Mouse (Mus musculus) central nervous system, embryonic 11.5 days (tissue): ENCODE results near the gene Mvk. TPM values are rescaled to one million over a fixed set of nuclear protein-coding genes. Genes with fewer than 3 reads are reported as not detected.

Source experiments
- polyA plus RNA-seq: library from polyadenylated mRNA; depleted of rRNA; stranded (reverse); fragments of >200 nt; gene quantifications from 2 replicates; pipeline ENCODE4 v1.2.3, GENCODE M21; 2012; rRNA removed

The Mvk gene
- polyA plus RNA-seq: 50.2 and 53.1 TPM in 2 replicates

DNA sequence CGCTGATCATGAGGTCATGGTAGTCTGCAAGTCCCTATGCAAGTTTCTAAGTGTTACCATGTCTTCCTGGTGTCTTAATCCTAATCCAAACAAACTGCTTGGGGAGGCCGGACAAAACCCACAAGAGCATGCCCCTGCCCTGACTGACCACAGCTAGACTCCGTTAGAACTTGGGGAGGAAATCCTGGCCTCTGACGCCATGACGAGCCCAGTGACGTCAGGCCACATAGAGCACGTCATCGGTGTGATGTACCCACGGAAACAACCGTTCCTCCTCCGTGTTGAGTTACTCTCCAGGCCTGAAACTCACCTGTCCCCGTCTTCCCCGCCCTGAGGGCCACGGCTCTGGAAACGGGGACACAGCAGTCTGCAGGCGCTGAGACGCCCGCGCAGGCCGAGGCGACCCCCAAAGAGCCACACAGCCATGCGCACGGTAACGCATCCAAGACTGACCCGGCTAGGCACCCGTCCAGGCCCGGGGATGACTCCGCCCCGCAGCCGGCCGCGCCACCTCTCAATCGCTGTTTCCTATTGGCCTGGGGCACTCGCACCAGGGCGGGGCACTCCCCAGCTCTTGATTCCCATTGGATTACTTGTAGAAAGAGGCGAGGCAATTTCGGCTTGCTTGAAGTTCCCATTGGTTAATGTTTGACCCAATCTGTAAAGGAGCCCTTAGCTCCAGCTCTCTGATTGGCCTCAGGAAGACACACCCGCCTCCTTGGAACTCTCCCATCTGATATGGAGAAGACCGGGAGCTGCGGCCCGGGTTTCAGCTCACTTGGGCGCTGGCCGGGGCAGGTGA is at the start of gene Mvk, which contains the start of gene Mmab:
Gene Mvk (plus strand): TSS at position 704 of the 802 bp plus-strand sequence.
Gene Mmab (minus strand): TSS at position 495 of the 802 bp plus-strand sequence.

Other genes with a start within 250 kb of the Mvk start
- gene Foxn4, start 170.5 kb upstream of the Mvk start, polyA plus RNA-seq: 5.2 and 7.5 TPM in 2 replicates
- 0.90 and 1.3 TPM in 2 replicates for gene Myo1h, start 155.1 kb upstream of the Mvk start, polyA plus RNA-seq
- gene Kctd10, start 63.8 kb upstream of the Mvk start, polyA plus RNA-seq: 92.0 and 98.2 TPM in 2 replicates
- gene Ube3b, start 63.7 kb upstream of the Mvk start, polyA plus RNA-seq: 36.7 and 50.7 TPM in 2 replicates
- gene Mmab, start 209 bp upstream of the Mvk start, polyA plus RNA-seq: 29.4 and 33.2 TPM in 2 replicates
- gene Fam222a, start 123.7 kb downstream of the Mvk start, polyA plus RNA-seq: 7.0 and 7.1 TPM in 2 replicates
- gene Trpv4, start 214.2 kb downstream of the Mvk start, polyA plus RNA-seq: 0.47 and 1.2 TPM in 2 replicates
- gene Gltp, start 246.7 kb downstream of the Mvk start, polyA plus RNA-seq: 29.9 and 35.4 TPM in 2 replicates